Mouse (Mus musculus): Measurements from ENCODE around the gene Nos1ap. TPM values are rescaled to one million over a fixed set of nuclear protein-coding genes. Genes with fewer than 3 reads are reported as not detected.

The Nos1ap gene
- polyA plus RNA-seq, 1 experiment from 2014 or later: 11.1 TPM

- Histone ChIP-seq H3K9ac (no peak overlapping the region), H3K9me3 (no peaks in the 10 kb centered on the region), H3K36me3 (no peaks in the 10 kb centered on the region), H3K27me3 (replicated peaks) (no peaks in the 10 kb centered on the region), H3K27ac (no peak overlapping the region), H3K4me3 (replicated peaks) (no peak overlapping the region), H3K4me1 (replicated peaks) (0 out of 2 replicates have a peak, but pooled peaks cover 6% of the 10 kb centered on the region), H3K4me2 (replicated peaks) (no peak overlapping the region)
- no peak for ATAC-seq
- 74% methylated on average over 1 of the region's 1 CpGs for WGBS
Observed at GRCm38 (mm10) chr1:170462140-170462539, 127.5 kb downstream of the Nos1ap start.

GRCm38 (mm10) chr1:170459896-170460602 lies 129.6 kb downstream of the Nos1ap start:
- Histone ChIP-seq H3K9ac (no peak overlapping the region), H3K4me1 (replicated peaks) (0 out of 2 replicates have a peak, but pooled peaks cover 6% of the 10 kb centered on the region), H3K36me3 (no peaks in the 10 kb centered on the region), H3K9me3 (no peaks in the 10 kb centered on the region), H3K4me2 (replicated peaks) (no peak overlapping the region), H3K27ac (no peak overlapping the region), H3K27me3 (replicated peaks) (no peaks in the 10 kb centered on the region), H3K4me3 (replicated peaks) (no peak overlapping the region)
- peak; percentile 29; the same call in 1 of the 2 replicates for ATAC-seq
- 63% methylated on average over 5 of the region's 5 CpGs for WGBS

GRCm38 (mm10) chr1:170457673-170458072 lies 132.0 kb downstream of the Nos1ap start:
- H3K9ac ChIP-seq: no peak overlapping the region
- H3K4me2 ChIP-seq (replicated peaks): no peak overlapping the region
- H3K36me3 ChIP-seq: no peaks in the 10 kb centered on the region
- whole genome bisulfite sequencing: 24% methylated on average over 4 of the region's 4 CpGs
- H3K9me3 ChIP-seq: no peaks in the 10 kb centered on the region
- no peak overlapping the region for H3K4me3 ChIP-seq (replicated peaks)
- 0 out of 2 replicates have a peak, but pooled peaks have one; percentile 45 for ATAC-seq
- no peak overlapping the region for H3K27ac ChIP-seq
- H3K27me3 ChIP-seq (replicated peaks): no peaks in the 10 kb centered on the region
- H3K4me1 ChIP-seq (replicated peaks): peaks cover 14% of the 10 kb centered on the region; the same call in 1 of the 2 replicates

GRCm38 (mm10) chr1:170455910-170456700 lies 133.6 kb downstream of the Nos1ap start:
- ATAC-seq: no peak
- Histone ChIP-seq H3K27me3 (replicated peaks) (no peaks in the 10 kb centered on the region), H3K9ac (no peak overlapping the region), H3K9me3 (no peaks in the 10 kb centered on the region), H3K4me3 (replicated peaks) (no peak overlapping the region), H3K27ac (no peak overlapping the region), H3K4me1 (replicated peaks) (peaks cover 14% of the 10 kb centered on the region; the same call in 1 of the 2 replicates), H3K4me2 (replicated peaks) (no peak overlapping the region), H3K36me3 (no peaks in the 10 kb centered on the region)
- WGBS: 88% methylated on average over 14 of the region's 14 CpGs

- 82% methylated on average over 3 of the region's 3 CpGs for whole genome bisulfite sequencing
- no peaks in the 10 kb centered on the region for H3K36me3 ChIP-seq
Observed at GRCm38 (mm10) chr1:170455387-170455786, 134.3 kb downstream of the Nos1ap start.

GRCm38 (mm10) chr1:170453455-170453854 lies 136.2 kb downstream of the Nos1ap start:
- Histone ChIP-seq H3K4me3 (replicated peaks) (no peak overlapping the region), H3K9me3 (no peaks in the 10 kb centered on the region), H3K36me3 (no peaks in the 10 kb centered on the region), H3K4me1 (replicated peaks) (peaks cover 14% of the 10 kb centered on the region; the same call in 1 of the 2 replicates), H3K9ac (no peak overlapping the region), H3K4me2 (replicated peaks) (no peak overlapping the region), H3K27ac (no peak overlapping the region), H3K27me3 (replicated peaks) (no peaks in the 10 kb centered on the region)
- 22% methylated on average over 3 of the region's 3 CpGs for WGBS
- ATAC-seq: no peak

More at GRCm38 (mm10) chr1:170455387-170455786, 134.3 kb downstream of the Nos1ap start:
- Histone ChIP-seq H3K27ac (no peak overlapping the region), H3K4me2 (replicated peaks) (no peak overlapping the region), H3K4me1 (replicated peaks) (peaks cover 14% of the 10 kb centered on the region; the same call in 1 of the 2 replicates), H3K9ac (no peak overlapping the region), H3K27me3 (replicated peaks) (no peaks in the 10 kb centered on the region), H3K9me3 (no peaks in the 10 kb centered on the region), H3K4me3 (replicated peaks) (no peak overlapping the region)
- no peak for ATAC-seq

- WGBS: 59% methylated on average over 2 of the region's 2 CpGs
- Histone ChIP-seq H3K4me3 (replicated peaks) (no peak overlapping the region), H3K4me2 (replicated peaks) (no peak overlapping the region), H3K9ac (no peak overlapping the region), H3K9me3 (no peaks in the 10 kb centered on the region), H3K4me1 (replicated peaks) (peaks cover 6% of the 10 kb centered on the region; the same call in 1 of the 2 replicates), H3K27ac (no peak overlapping the region), H3K27me3 (replicated peaks) (no peaks in the 10 kb centered on the region), H3K36me3 (no peaks in the 10 kb centered on the region)
- ATAC-seq: no peak
Observed at GRCm38 (mm10) chr1:170448244-170448643, 141.4 kb downstream of the Nos1ap start.

- ATAC-seq: no peak
- H3K27ac ChIP-seq: no peak overlapping the region
Observed at GRCm38 (mm10) chr1:170445458-170445857, 144.2 kb downstream of the Nos1ap start.

GRCm38 (mm10) chr1:170440367-170440766 lies 149.3 kb downstream of the Nos1ap start:
- no peaks in the 10 kb centered on the region for H3K4me1 ChIP-seq (replicated peaks)
- H3K4me2 ChIP-seq (replicated peaks): no peak overlapping the region
- H3K27ac ChIP-seq: no peak overlapping the region
- H3K27me3 ChIP-seq (replicated peaks): no peaks in the 10 kb centered on the region
- no peaks in the 10 kb centered on the region for H3K36me3 ChIP-seq
- H3K4me3 ChIP-seq (replicated peaks): no peak overlapping the region
- no peak overlapping the region for H3K9ac ChIP-seq
- ATAC-seq: no peak
- WGBS: 86% methylated on average over 10 of the region's 10 CpGs
- no peaks in the 10 kb centered on the region for H3K9me3 ChIP-seq

More at GRCm38 (mm10) chr1:170445458-170445857, 144.2 kb downstream of the Nos1ap start:
- Histone ChIP-seq H3K4me3 (replicated peaks) (no peak overlapping the region), H3K27me3 (replicated peaks) (no peaks in the 10 kb centered on the region), H3K36me3 (no peaks in the 10 kb centered on the region), H3K9ac (no peak overlapping the region), H3K9me3 (no peaks in the 10 kb centered on the region), H3K4me1 (replicated peaks) (peaks cover 3% of the 10 kb centered on the region; the same call in 1 of the 2 replicates), H3K4me2 (replicated peaks) (no peak overlapping the region)
- WGBS: 52% methylated on average over 3 of the region's 3 CpGs

GRCm38 (mm10) chr1:170438471-170439151 lies 151.1 kb downstream of the Nos1ap start:
- no peak overlapping the region for H3K4me3 ChIP-seq (replicated peaks)
- H3K27ac ChIP-seq: no peak overlapping the region
- no peak for ATAC-seq
- no peak overlapping the region for H3K9ac ChIP-seq
- no peaks in the 10 kb centered on the region for H3K27me3 ChIP-seq (replicated peaks)
- no peaks in the 10 kb centered on the region for H3K36me3 ChIP-seq
- no peak overlapping the region for H3K4me2 ChIP-seq (replicated peaks)
- no peaks in the 10 kb centered on the region for H3K4me1 ChIP-seq (replicated peaks)
- H3K9me3 ChIP-seq: no peaks in the 10 kb centered on the region
- whole genome bisulfite sequencing: 72% methylated on average over 7 of the region's 7 CpGs

GRCm38 (mm10) chr1:170434146-170434545 lies 155.5 kb downstream of the Nos1ap start:
- Histone ChIP-seq H3K4me3 (replicated peaks) (no peak overlapping the region), H3K9ac (no peak overlapping the region), H3K27me3 (replicated peaks) (no peaks in the 10 kb centered on the region), H3K9me3 (no peaks in the 10 kb centered on the region), H3K36me3 (no peaks in the 10 kb centered on the region), H3K4me2 (replicated peaks) (no peak overlapping the region), H3K4me1 (replicated peaks) (no peaks in the 10 kb centered on the region), H3K27ac (no peak overlapping the region)
- WGBS: 82% methylated on average over 4 of the region's 4 CpGs
- ATAC-seq: no peak

- no peaks in the 10 kb centered on the region for H3K27me3 ChIP-seq (replicated peaks)
- H3K27ac ChIP-seq: no peak overlapping the region
- no peak overlapping the region for H3K4me3 ChIP-seq (replicated peaks)
- no peaks in the 10 kb centered on the region for H3K36me3 ChIP-seq
- ATAC-seq: no peak
- no peak overlapping the region for H3K4me2 ChIP-seq (replicated peaks)
- H3K9me3 ChIP-seq: no peaks in the 10 kb centered on the region
- H3K4me1 ChIP-seq (replicated peaks): no peaks in the 10 kb centered on the region
- no peak overlapping the region for H3K9ac ChIP-seq
Observed at GRCm38 (mm10) chr1:170433661-170434060, 156.0 kb downstream of the Nos1ap start.
